Mouse (Mus musculus) heart, embryonic 11.5 days (tissue): Measurements from ENCODE around the gene Rnf212b. TPM values are rescaled to one million over a fixed set of nuclear protein-coding genes. Genes with fewer than 3 reads are reported as not detected.

Experiments used
- ATAC-seq: fragments of 200-750 bp; cut with Nextera tagmentation; replicated peaks from 2 replicates; pipeline ENCODE4 v1.8.0; 2017; ENCODE audit warnings: moderate library complexity; ENCODE audit not compliant: insufficient number of reproducible peaks, low FRiP score, low TSS enrichment
- H3K27ac ChIP-seq: fragments of 300-500 bp; sonication (generic); 2 replicates; pipeline ENCODE4 v1.5.1; 2014; ENCODE audit warnings: mild to moderate bottlenecking, low read depth, low read length
- H3K27me3 ChIP-seq: fragments of 300-500 bp; sonication (generic); 2 replicates; pipeline ENCODE4 v1.6.1; 2014; ENCODE audit warnings: mild to moderate bottlenecking, low read length, mixed read lengths; ENCODE audit not compliant: control insufficient read depth, insufficient read depth
- H3K36me3 ChIP-seq: fragments of 300-500 bp; sonication (generic); 2 replicates; pipeline ENCODE4 v1.6.1; 2014; ENCODE audit warnings: mild to moderate bottlenecking, low read length, moderate library complexity, mixed read lengths; ENCODE audit not compliant: control insufficient read depth, insufficient read depth
- H3K4me1 ChIP-seq: fragments of 300-500 bp; sonication (generic); 2 replicates; pipeline ENCODE4 v1.6.1; 2014; ENCODE audit warnings: low read length; ENCODE audit not compliant: control insufficient read depth, insufficient read depth
- H3K4me2 ChIP-seq: fragments of 300-500 bp; sonication (generic); 2 replicates; pipeline ENCODE4 v1.6.1; 2014; ENCODE audit warnings: mild to moderate bottlenecking, moderate library complexity
- H3K4me3 ChIP-seq: fragments of 300-500 bp; sonication (generic); 2 replicates; pipeline ENCODE4 v1.5.1; 2014; ENCODE audit warnings: low read depth, low read length
- H3K9ac ChIP-seq: fragments of 300-500 bp; sonication (generic); 2 replicates; pipeline ENCODE4 v1.6.1; 2014; ENCODE audit warnings: mild to moderate bottlenecking, low read depth, low read length, moderate library complexity
- H3K9me3 ChIP-seq: fragments of 300-500 bp; sonication (generic); replicated peaks from 2 replicates; pipeline ENCODE4 v1.6.1; 2016; ENCODE audit warnings: low read length; ENCODE audit not compliant: control insufficient read depth
- WGBS: fragments of 180-500 bp; shearing (Covaris S2); extraction: QIAGEN DNeasy Blood & Tissue Kit; methylation state at CpG from one replicate; pipeline ENCODE4 v1.1.7; 2014; ENCODE audit not compliant: insufficient replicate concordance; 5-methylcytosine and 5-hydroxymethylcytosine counted together
- polyA plus RNA-seq: library from polyadenylated mRNA; unstranded; fragments of >200 nt; fragmentation: Nextera tagmentation; extraction: Ambion mirVana; gene quantifications from 2 replicates; pipeline ENCODE4 v1.2.1, GENCODE M21; 2014

The Rnf212b gene
- polyA plus RNA-seq, 1 experiment from 2014 or later, result not detected

DNA sequence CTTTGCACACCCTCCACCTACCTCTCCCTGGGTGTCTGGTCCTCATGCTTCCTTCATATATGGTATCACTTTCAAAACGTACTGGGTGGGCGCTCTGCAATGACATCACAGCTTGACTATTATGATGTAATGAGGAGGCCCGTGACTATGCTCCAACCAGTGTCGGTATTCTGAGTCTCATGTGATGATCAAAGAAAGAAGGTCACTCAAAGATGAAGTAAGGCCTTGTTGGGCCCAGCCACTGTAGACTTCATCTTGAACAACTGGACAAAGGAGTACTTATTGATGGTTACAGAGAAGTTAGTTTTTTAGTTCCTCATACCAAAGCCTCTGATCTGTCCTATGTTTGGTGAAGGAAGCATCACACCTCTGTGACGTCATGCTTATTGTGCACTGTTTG, 56.9 kb downstream of the Rnf212b start, which contains the start of gene Homez:
TSS of gene Homez (minus strand) at position 101 of the 400 bp plus-strand sequence.
- ATAC-seq, result no peak
- Histone ChIP-seq H3K27me3 (no peaks in the 10 kb centered on the region), H3K4me2 (no peak within 1 kb of the TSS), H3K36me3 (no peaks in the 10 kb centered on the region), H3K4me1 (0 out of 2 replicates have a peak, but pooled peaks cover 3% of the 10 kb centered on the region), H3K27ac (no peak within 1 kb of the TSS), H3K9ac (no peak within 1 kb of the TSS), H3K9me3 (no peaks in the 10 kb centered on the region), H3K4me3 (no peak within 1 kb of the TSS)
- WGBS, result 81% methylated on average over 5 of the region's 5 CpGs

DNA sequence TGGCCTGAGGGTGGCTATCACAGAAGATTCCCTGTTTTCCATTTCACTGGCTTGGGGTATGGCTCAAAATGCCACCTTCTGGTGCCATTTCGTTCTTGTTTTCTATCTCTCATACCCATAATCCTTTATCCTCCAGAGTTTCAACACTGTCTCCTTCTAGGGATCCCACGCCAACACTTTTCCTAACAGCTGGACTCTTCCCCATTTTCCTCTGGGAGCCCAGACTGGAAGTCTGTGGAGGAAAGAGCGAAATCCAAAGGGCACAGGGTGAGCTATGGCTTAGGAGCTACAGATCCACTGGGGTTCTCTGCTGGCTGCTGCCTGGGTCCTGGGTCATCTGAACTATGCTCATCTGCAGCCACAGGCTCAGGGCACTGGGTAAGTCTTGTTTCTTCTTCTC, 60.2 kb downstream of the Rnf212b start:
- 75% methylated on average over 3 of the region's 3 CpGs for WGBS
- ATAC-seq, result no peak
- no peak overlapping the region for H3K9ac ChIP-seq
- no peak overlapping the region for H3K27ac ChIP-seq
- H3K27me3 ChIP-seq, result no peaks in the 10 kb centered on the region
- no peaks in the 10 kb centered on the region for H3K36me3 ChIP-seq
- no peak overlapping the region for H3K4me3 ChIP-seq
- no peak overlapping the region for H3K4me2 ChIP-seq
- H3K4me1 ChIP-seq, result peaks cover 10% of the 10 kb centered on the region; the same call in 1 of the 2 replicates
- no peaks in the 10 kb centered on the region for H3K9me3 ChIP-seq

DNA sequence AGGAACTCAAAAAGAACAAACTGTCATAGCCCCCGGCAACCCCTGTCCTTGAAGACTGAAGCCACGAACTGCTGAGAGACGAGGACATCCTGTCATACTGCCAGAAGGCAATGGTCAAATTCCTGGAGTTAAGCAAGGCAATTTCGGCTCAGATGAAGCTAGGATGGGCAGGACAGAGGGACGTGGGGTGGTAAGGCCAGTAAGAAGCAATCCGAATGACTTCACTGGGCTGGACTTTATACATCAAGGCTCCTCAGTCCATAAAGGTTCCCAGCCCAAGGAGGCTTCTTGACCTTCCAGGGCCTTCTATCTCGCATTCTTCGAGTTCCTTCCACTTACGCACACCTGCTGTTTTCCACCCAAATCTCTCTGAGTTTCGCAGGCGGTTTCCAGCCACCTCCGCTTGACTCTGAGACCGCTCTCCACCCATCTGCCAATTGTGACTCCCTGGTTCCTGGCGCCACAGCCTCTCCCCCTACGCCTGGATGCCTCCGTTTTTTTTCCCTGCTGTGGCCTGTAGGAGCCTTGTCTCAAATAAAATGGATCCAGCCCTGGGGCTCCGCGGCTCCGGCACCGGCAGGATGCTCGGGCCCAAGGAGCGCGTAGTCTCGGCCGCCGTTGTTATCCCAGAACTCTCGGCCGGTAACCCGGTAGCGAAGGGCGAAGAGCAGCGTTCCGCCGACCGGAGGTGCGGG, 62.0 kb downstream of the Rnf212b start:
- Histone ChIP-seq H3K4me2 (peak overlapping the region; percentile 91), H3K4me1 (peaks cover 10% of the 10 kb centered on the region; the same call in 1 of the 2 replicates), H3K27ac (peak overlapping the region; percentile 73; the same call in 1 of the 2 replicates), H3K36me3 (no peaks in the 10 kb centered on the region), H3K9ac (peak overlapping the region; percentile 77), H3K4me3 (peak overlapping the region; percentile 70), H3K27me3 (no peaks in the 10 kb centered on the region), H3K9me3 (no peaks in the 10 kb centered on the region)
- ATAC-seq, result peak; percentile 15; the same call in 1 of the 2 replicates
- 2% methylated on average over 36 of the region's 36 CpGs for WGBS

DNA sequence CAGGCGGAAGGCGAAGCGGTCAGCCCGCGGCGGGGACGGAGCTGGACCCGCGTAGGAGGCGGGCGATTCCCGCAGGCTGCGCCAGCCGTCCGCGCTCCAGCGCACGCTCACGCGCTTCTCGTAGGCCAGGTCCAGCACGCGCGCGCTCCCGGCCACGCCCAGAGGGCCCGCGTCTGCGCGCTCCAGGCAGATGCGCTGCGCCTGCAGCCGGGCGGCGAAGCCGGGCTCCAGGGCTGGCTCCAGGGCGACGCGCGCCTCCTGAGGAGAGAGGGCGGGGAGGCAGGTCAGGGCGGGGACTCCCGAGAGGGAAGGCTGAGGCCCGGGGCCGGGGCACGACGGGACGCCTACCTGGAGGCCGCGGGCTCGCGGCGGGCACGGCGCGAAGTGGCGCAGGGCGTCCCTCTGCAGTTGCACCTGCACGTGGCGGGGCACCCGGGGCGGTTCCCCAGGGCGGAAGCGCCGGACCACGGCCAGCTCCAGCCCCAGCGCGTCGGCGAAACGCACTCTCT, 62.7 kb downstream of the Rnf212b start:
- Histone ChIP-seq H3K36me3 (no peaks in the 10 kb centered on the region), H3K4me1 (peaks cover 10% of the 10 kb centered on the region; the same call in 1 of the 2 replicates), H3K9ac (peak overlapping the region; percentile 77), H3K4me2 (peak overlapping the region; percentile 91), H3K4me3 (peak overlapping the region; percentile 70), H3K27ac (peak overlapping the region; percentile 73), H3K9me3 (no peaks in the 10 kb centered on the region), H3K27me3 (no peaks in the 10 kb centered on the region)
- peak; percentile 86 for ATAC-seq
- WGBS, result under 1% methylated on average over 68 of the region's 72 CpGs

DNA sequence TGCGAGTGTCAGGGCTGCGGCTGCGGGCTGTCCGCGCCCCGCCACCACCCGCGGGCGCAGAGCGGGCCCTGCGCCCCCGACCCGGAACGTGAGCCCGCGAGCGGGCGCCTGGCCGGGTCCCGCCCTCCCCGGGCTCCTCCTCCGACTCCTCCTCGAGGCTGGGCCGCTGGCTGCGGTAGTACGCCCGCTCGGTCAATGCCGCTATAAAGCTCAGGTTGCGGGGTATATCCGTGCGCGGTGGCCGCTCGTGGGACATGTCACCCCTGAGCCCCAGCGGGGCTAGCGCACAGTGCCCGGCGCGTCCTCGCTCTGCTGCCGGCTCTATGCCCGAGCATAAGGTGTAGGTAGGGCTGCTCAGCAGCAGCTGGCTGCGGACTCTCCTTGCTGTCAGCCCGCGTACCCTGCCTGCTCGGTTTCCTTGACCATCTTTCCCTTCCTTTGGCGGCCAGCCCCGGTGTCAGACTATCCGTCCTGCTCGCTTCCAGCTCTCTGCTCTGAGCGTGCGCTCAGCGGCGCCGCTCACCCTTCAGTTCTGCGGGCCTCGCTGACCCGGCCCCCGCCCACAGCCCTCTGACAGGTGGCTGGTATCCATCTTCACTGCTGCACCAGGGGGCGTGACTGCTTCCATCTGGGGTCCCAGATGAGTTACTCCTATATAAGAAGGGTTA, 63.2 kb downstream of the Rnf212b start, which contains the start of gene Ppp1r3e:
TSS of gene Ppp1r3e (minus strand) at position 503 of the 668 bp plus-strand sequence.
- H3K4me2 ChIP-seq, result peak within 1 kb of the TSS; percentile 91
- H3K27ac ChIP-seq, result peak within 1 kb of the TSS; percentile 73
- WGBS, result under 1% methylated on average over 46 of the region's 61 CpGs
- peak; percentile 69 for ATAC-seq
- peak within 1 kb of the TSS; percentile 70 for H3K4me3 ChIP-seq
- H3K4me1 ChIP-seq, result peaks cover 10% of the 10 kb centered on the region; the same call in 1 of the 2 replicates
- no peaks in the 10 kb centered on the region for H3K9me3 ChIP-seq
- no peaks in the 10 kb centered on the region for H3K36me3 ChIP-seq
- peak within 1 kb of the TSS; percentile 77 for H3K9ac ChIP-seq
- no peaks in the 10 kb centered on the region for H3K27me3 ChIP-seq

DNA sequence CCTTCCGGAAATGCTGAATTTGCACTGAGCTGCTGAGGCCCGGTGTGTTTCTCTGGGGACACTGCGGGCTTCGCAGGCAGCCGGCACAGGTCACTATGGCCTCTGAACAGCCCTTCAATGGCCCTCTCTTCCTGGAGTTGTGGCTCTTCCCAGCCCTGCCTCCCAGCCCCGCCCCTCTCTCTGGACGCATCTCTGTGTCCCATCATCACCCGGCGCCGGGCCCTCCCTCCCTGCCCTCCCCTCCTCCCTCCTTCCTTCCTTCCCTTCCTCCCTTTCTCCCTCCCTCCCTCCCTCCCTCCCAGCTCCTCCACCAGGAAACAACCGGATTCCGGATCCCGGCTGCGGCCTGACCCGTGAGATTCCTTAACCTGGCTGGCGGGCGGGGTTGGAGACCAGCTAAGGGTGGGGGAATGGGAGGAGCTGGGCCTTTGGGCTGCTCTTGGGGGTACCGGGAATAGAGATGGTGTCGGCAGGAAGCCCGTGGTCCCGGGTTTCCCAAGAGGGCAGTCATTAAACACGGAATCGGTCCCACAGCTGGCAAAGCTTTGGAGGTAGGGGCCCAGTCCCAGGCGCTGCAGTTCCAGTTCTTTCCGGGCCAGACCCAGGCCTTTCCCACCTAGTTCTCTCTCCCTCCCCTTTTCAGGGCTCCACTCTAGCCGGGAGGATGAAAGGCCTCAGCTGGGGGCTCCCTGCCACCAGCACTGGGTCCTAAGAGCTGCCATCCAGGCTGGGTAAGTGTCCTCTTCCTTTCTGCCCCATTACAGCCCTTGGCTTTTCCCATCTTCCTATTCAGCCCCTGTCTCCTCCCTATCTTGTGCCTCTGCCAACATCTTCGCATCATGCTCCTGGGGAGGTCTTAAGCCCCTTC, 69.4 kb downstream of the Rnf212b start, which contains the start of the genes Bcl2l2 and Gm20521:
TSS of gene Bcl2l2 (plus strand) at position 224 of the 868 bp plus-strand sequence.
TSS of gene Gm20521 (plus strand) at position 288 of the 868 bp plus-strand sequence.
- H3K9ac ChIP-seq, result peak within 1 kb of the TSS; percentile 78
- H3K4me1 ChIP-seq, result peaks cover 13% of the 10 kb centered on the region
- H3K27ac ChIP-seq, result peak within 1 kb of the TSS; percentile 90
- peak; percentile 83 for ATAC-seq
- WGBS, result under 1% methylated on average over 27 of the region's 27 CpGs
- peak within 1 kb of the TSS; percentile 73 for H3K4me2 ChIP-seq
- peaks cover 4% of the 10 kb centered on the region; the same call in 1 of the 2 replicates for H3K36me3 ChIP-seq
- H3K9me3 ChIP-seq, result no peaks in the 10 kb centered on the region
- no peaks in the 10 kb centered on the region for H3K27me3 ChIP-seq
- peak within 1 kb of the TSS; percentile 56 for H3K4me3 ChIP-seq

DNA sequence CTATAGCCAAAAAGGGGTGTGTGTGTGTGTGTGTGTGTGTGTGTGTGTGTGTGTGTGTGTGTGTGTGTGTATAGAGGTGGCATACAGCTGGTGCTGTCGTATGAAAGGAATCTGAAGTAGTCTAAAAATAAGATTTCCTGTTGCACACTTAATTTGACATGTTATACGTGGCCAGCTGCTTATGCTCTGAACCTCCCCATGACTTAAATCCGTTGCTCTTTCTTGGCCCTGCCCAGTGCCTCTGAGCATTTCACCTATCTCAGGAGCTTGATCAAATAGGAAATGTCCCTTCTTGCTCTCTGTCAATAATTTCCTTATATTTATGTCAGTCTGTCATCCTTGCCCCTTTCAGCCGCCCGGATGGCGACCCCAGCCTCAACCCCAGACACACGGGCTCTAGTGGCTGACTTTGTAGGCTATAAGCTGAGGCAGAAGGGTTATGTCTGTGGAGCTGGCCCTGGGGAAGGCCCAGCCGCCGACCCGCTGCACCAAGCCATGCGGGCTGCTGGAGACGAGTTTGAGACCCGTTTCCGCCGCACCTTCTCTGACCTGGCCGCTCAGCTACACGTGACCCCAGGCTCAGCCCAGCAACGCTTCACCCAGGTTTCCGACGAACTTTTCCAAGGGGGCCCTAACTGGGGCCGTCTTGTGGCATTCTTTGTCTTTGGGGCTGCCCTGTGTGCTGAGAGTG, 70.2 kb downstream of the Rnf212b start:
- Histone ChIP-seq H3K4me2 (peak overlapping the region; percentile 73), H3K9ac (peak overlapping the region; percentile 78), H3K36me3 (peaks cover 4% of the 10 kb centered on the region; the same call in 1 of the 2 replicates), H3K4me1 (peaks cover 13% of the 10 kb centered on the region), H3K27ac (peak overlapping the region; percentile 90; the same call in 1 of the 2 replicates), H3K9me3 (no peaks in the 10 kb centered on the region), H3K4me3 (peak overlapping the region; percentile 56), H3K27me3 (no peaks in the 10 kb centered on the region)
- 28% methylated on average over 21 of the region's 21 CpGs for WGBS
- ATAC-seq, result no peak; the same call in 1 of the 2 replicates
